Mouse (Mus musculus) left cerebral cortex, postnatal 14 days (tissue): ENCODE data around the gene Sytl4. TPM values are rescaled to one million over a fixed set of nuclear protein-coding genes. Genes with fewer than 3 reads are reported as not detected.

Experiments
- DNase-seq, 2 experiments: peaks; one replicate each; pipeline ENCODE4 v3.0.0; 2021 to 2022; ENCODE audit warnings: low spot score in 2 of 2, mixed read lengths in 1 of 2
- intact Hi-C: fragments of 180-260 bp; cut with DNase I; formaldehyde crosslinking; loops from one replicate; pipeline ENCODE4 v1.15.1; 2025
- total RNA-seq, 2 experiments: library from RNA; stranded (reverse); gene quantifications; 2 replicates each; pipeline ENCODE4 v1.2.3; 2021

Sytl4 gene
- total RNA-seq, 2 experiments from 2014 or later: 0.40 to 0.51 TPM

GRCm38 (mm10) chrX:133887308-133887707 lies 94.3 kb downstream of the Sytl4 start:
- DNase-seq: no peak
- intact Hi-C loops: no loop called here

Other genes with a start within 250 kb of the Sytl4 start
- gene Tnmd, start 130.8 kb downstream of the Sytl4 start, total RNA-seq: 1 to 10 TPM in 1 of 2 experiments, under 1 TPM in 1; 0.35 to 1.3 TPM
- 10 to 100 TPM; 29.4 to 34.9 TPM for gene Tspan6, start 83.4 kb downstream of the Sytl4 start, total RNA-seq
- 1 to 10 TPM; 1.4 to 2.0 TPM for gene Srpx2, start 73.4 kb downstream of the Sytl4 start, total RNA-seq
- gene Cstf2, start 77.4 kb upstream of the Sytl4 start, total RNA-seq: 100 to 1,000 TPM; 127 to 144 TPM
- gene Xkrx, start 180.3 kb upstream of the Sytl4 start, total RNA-seq: 1 to 10 TPM in 1 of 2 experiments, under 1 TPM in 1; 0.46 to 1.4 TPM
- not detected for gene Arl13a, start 205.7 kb upstream of the Sytl4 start, total RNA-seq
- gene Nox1, start 240.1 kb upstream of the Sytl4 start, total RNA-seq: under 1 TPM in 1 of 2 experiments, not detected in 1; 0.44 TPM